Mouse (Mus musculus) E14TG2a.4 (cell line): ENCODE results near the gene Adra2c.
A peak's percentile ranks its signal among the peaks of the same experiment; 100 is the strongest.

ENCODE experiments used
- H3K27me3 ChIP-seq: 2 replicates; pipeline ENCODE4 v1.6.1; 2014; ENCODE audit warnings: low read length, control low read depth; ENCODE audit not compliant: insufficient read depth
- H3K36me3 ChIP-seq: 2 replicates; pipeline ENCODE4 v1.6.1; 2014; ENCODE audit warnings: low read length, control low read depth; ENCODE audit not compliant: insufficient read depth
- H3K4me1 ChIP-seq: replicated peaks from 2 replicates; pipeline ENCODE4 v1.6.1; 2014; ENCODE audit warnings: low read depth, low read length, control low read depth
- H3K4me3 ChIP-seq: replicated peaks from 2 replicates; pipeline ENCODE4 v1.5.1; 2014; ENCODE audit warnings: mild to moderate bottlenecking, low read length
- H3K9me3 ChIP-seq: 2 replicates; pipeline ENCODE4 v1.6.1; 2014; ENCODE audit warnings: low read length, control low read depth
- CTCF ChIP-seq: conservative IDR thresholded peaks from 2 replicates; pipeline ENCODE4 v1.5.1; 2014; ENCODE audit warnings: low read length
- NANOG ChIP-seq: IDR thresholded peaks from 2 replicates; pipeline ENCODE4 v1.6.1; 2014; ENCODE audit warnings: borderline replicate concordance, low read length, mixed read lengths
- POU5F1 ChIP-seq: IDR thresholded peaks from 2 replicates; pipeline ENCODE4 v1.6.1; 2014; ENCODE audit warnings: low read length, borderline replicate concordance

Gene Adra2c

DNA sequence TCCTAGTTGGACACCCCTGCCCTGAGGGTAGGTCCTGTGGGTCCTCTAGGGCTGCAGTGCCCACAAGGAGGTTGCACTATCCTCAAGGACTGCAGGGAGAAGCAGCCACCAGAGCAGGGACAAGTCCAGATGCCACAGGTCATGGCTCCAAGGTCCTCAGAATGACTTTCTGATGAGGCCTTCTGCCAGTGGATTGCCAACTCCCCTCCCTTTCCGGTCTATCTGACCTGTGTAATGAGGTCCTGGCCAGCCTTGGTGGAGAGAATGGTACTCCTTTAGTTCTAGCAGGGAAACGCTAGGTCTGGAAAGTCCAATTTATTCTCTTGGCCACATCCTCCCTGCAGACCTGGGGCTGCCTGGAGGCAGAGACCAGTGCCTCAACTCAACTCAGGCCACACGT lies at the start of gene Adra2c:
Gene Adra2c, plus strand, starts transcription at position 301 of the 400 bp plus-strand sequence.
- peaks cover 84% of the 10 kb centered on the region for H3K27me3 ChIP-seq
- H3K9me3 ChIP-seq: no peaks in the 10 kb centered on the region; the same call in 1 of the 2 replicates
- TF ChIP-seq POU5F1: no peak
- no peak for TF ChIP-seq CTCF
- TF ChIP-seq NANOG: no peak
- no peaks in the 10 kb centered on the region for H3K36me3 ChIP-seq
- H3K4me3 ChIP-seq: peak within 1 kb of the TSS; percentile 81
- H3K4me1 ChIP-seq: peaks cover 9% of the 10 kb centered on the region; the same call in 1 of the 2 replicates

DNA sequence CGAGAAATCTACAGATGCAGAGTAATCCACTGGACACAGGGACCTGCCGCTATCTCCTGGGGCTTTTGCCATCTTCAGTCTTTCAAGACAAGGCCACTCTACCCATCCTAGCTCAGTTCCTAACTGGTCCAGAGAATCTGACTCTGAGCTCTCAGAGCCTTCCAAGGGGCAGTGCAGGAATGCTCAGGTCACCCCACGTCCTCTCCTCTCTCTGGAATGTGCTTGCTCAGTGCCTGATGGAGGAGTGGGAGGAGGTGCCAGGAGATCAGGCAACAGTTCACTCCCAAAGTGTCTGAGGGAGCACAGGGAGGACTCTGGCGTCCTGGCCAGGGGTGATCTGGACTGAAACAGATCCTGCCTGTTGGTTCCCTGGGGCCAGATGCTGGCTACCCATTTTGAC lies 45.0 kb upstream of the Adra2c start:
- Histone ChIP-seq H3K36me3 (no peaks in the 10 kb centered on the region), H3K4me1 (no peaks in the 10 kb centered on the region), H3K27me3 (peaks cover 4% of the 10 kb centered on the region), H3K9me3 (no peaks in the 10 kb centered on the region), H3K4me3 (no peak overlapping the region)
- TF ChIP-seq NANOG: no peak
- no peak for TF ChIP-seq POU5F1
- TF ChIP-seq CTCF: no peak

- Histone ChIP-seq H3K9me3 (no peaks in the 10 kb centered on the region), H3K36me3 (no peaks in the 10 kb centered on the region), H3K4me1 (peaks cover 12% of the 10 kb centered on the region), H3K27me3 (peaks cover 2% of the 10 kb centered on the region; the same call in 1 of the 2 replicates), H3K4me3 (no peak overlapping the region)
- TF ChIP-seq CTCF (no peak), NANOG (no peak), POU5F1 (no peak)
Observed at GRCm38 (mm10) chr5:35237757-35238156, 40.4 kb upstream of the Adra2c start.

DNA sequence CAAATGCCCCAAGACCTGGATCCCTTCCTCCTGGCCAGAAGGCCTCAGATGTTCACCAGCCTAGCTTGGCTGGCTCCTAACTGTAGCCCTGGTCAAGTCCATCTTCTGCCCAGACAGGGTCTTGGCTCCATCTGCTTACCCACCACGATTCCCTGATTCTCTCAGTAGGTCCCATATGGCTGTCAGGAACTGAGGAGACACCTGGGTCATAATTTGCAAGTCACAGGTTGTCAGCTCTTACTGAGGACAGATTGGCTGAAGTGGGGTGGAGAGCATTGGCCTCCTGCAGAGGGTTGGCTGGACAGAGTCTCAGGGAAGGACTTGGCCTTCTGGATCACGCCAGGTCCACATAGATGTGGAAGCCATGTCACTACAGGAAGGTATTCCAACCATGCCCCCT lies 39.5 kb upstream of the Adra2c start:
- TF ChIP-seq NANOG (no peak), POU5F1 (no peak), CTCF (no peak)
- H3K4me1 ChIP-seq: peaks cover 12% of the 10 kb centered on the region
- H3K27me3 ChIP-seq: peaks cover 2% of the 10 kb centered on the region; the same call in 1 of the 2 replicates
- no peak overlapping the region for H3K4me3 ChIP-seq
- no peaks in the 10 kb centered on the region for H3K9me3 ChIP-seq
- no peaks in the 10 kb centered on the region for H3K36me3 ChIP-seq

- peaks cover 4% of the 10 kb centered on the region; the same call in 1 of the 2 replicates for H3K27me3 ChIP-seq
- no peak for TF ChIP-seq POU5F1
- TF ChIP-seq CTCF: no peak
- TF ChIP-seq NANOG: no peak
- no peak overlapping the region for H3K4me3 ChIP-seq
- H3K36me3 ChIP-seq: no peaks in the 10 kb centered on the region
- no peaks in the 10 kb centered on the region for H3K9me3 ChIP-seq
- peaks cover 23% of the 10 kb centered on the region for H3K4me1 ChIP-seq
Observed at GRCm38 (mm10) chr5:35241556-35241955, 36.6 kb upstream of the Adra2c start.

DNA sequence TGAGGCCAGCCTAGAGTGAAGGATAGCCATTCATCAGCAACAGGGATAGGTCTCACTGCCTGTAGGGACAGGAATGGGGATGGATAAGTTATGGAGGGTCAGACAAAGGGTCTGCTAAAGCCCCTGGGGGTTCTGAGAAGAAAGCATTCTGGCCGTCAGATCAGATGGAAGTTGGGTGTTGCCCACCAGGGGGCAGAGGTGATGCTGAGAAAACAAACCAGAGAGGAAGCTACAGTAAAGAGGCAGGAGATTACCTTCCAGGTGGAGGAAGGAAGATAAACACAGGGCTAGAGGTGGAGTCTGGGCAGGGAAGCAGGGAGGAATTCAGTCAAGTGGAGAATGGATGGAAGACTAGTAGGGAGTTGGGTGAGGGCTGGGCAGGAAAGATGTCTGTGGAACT lies 33.9 kb upstream of the Adra2c start:
- Histone ChIP-seq H3K4me1 (peaks cover 23% of the 10 kb centered on the region), H3K9me3 (no peaks in the 10 kb centered on the region), H3K4me3 (no peak overlapping the region), H3K36me3 (no peaks in the 10 kb centered on the region), H3K27me3 (0 out of 2 replicates have a peak, but pooled peaks cover 3% of the 10 kb centered on the region)
- TF ChIP-seq POU5F1 (no peak), NANOG (no peak), CTCF (peak; percentile 24)

GRCm38 (mm10) chr5:35245555-35246273 lies 32.4 kb upstream of the Adra2c start:
- Histone ChIP-seq H3K4me1 (peaks cover 23% of the 10 kb centered on the region), H3K36me3 (no peaks in the 10 kb centered on the region), H3K27me3 (0 out of 2 replicates have a peak, but pooled peaks cover 3% of the 10 kb centered on the region), H3K4me3 (no peak overlapping the region), H3K9me3 (no peaks in the 10 kb centered on the region)
- TF ChIP-seq POU5F1 (no peak), CTCF (no peak), NANOG (no peak)

DNA sequence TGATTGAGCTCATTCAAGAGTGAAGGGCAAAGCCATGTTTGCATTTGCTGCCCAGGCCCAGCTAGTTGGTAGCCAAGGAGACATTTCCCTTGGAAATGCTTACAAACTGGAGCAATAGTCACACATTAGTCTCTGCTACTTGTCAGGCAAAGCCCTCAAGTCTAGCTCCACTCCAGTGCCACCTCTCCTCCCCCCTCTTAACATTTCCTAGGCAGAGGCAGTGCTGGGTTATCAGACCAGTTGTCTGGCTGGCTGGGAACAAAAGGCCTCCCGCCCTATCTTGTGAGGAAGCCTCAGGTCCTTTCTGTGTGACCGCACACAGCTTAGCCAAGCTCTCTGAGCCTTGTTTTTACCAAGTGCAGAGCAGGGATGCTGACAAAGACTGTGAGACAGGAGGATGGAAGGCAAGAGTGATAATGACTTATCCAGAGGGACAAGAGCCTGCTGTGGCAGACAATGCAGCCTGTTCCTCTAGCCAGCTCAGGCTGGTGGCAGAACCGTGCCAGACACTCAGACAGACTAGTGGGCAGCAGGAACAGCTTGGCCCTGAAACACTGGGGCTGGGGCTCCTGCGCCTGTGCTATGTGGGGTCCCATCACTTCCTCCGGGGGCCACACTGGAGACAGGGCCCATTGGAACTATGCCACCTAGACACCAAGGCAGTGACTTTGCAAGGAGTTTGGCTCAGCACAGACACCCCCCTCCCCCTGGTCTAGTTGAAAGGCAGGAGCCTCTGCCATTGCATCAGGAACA lies 23.0 kb upstream of the Adra2c start:
- Histone ChIP-seq H3K4me3 (no peak overlapping the region), H3K4me1 (peaks cover 16% of the 10 kb centered on the region), H3K27me3 (no peaks in the 10 kb centered on the region), H3K9me3 (no peaks in the 10 kb centered on the region), H3K36me3 (no peaks in the 10 kb centered on the region)
- TF ChIP-seq NANOG: no peak
- TF ChIP-seq POU5F1: no peak
- TF ChIP-seq CTCF: no peak
